Mouse (Mus musculus): ENCODE results near the gene Nup214. TPM values are rescaled to one million over a fixed set of nuclear protein-coding genes. Genes with fewer than 3 reads are reported as not detected.
A peak's percentile ranks its signal among the peaks of the same experiment; 100 is the strongest.

The Nup214 gene
- polyA plus RNA-seq, 1 experiment, result 91.9 TPM

DNA sequence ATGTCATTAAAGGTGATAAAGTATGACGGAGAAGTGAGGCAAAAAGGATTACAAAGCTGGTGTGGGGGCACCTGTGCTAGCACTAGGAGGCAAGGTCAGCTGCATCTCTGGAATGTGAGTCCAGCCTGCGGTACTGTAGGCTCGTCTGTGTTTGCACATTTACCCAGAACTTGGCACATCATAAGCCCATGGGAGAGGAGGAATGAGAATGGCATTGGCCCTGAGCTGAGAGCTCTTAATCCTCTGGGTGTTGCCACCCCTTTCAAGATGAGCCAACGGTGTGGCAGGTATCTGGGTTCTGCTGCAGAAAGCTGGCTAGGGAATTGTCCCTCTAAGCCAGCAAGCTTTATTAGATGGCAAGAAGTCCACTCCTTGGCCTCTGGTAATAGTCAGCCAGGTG lies 45.5 kb downstream of the Nup214 start:
- Histone ChIP-seq H3K9ac (ENCODE audit: low read depth, poor library complexity, severe bottlenecking) (no peak overlapping the region), H3K27me3 (ENCODE audit: control insufficient read depth, insufficient read depth, low read length, poor library complexity, severe bottlenecking) (no peaks in the 10 kb centered on the region), H3K36me3 (ENCODE audit: control insufficient read depth, insufficient read depth, low read length, poor library complexity, severe bottlenecking) (peaks cover 46% of the 10 kb centered on the region), H3K27ac (ENCODE audit: insufficient read depth, low read length) (no peak overlapping the region), H3K9me3 (replicated peaks; ENCODE audit: control insufficient read depth, insufficient read depth, low read length, poor library complexity, severe bottlenecking) (no peaks in the 10 kb centered on the region), H3K4me3 (ENCODE audit: low read depth, low read length) (no peak overlapping the region), H3K4me1 (ENCODE audit: control insufficient read depth, insufficient read depth, low read length) (no peaks in the 10 kb centered on the region)
- TF ChIP-seq POLR2A (IDR thresholded peaks at IDR 0.05; ENCODE audit: insufficient read depth, low read length) (no peak), EP300 (IDR thresholded peaks at IDR 0.05; ENCODE audit: insufficient read depth, low read depth, low read length) (no peak), CTCF (IDR thresholded peaks at IDR 0.05; ENCODE audit: low read depth, low read length) (no peak)

DNA sequence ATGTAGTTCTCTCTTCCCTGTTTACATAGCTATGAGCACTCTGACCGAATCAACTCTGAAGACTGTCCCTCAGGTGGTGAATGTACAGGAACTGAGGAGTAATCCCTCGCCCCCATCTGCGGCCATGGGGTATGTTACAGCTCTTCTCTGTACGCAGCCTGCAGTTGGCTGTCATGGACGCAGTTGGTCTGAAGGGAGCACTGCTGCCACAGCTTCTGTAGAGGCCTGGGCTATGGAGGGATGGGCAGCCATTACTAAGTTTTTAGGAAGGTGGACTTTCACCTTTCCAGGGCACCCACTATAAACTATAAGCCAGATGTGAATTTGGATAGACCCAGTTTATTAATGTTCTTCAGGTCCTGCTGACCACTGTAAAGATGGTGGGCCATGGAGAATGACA lies 46.0 kb downstream of the Nup214 start:
- Histone ChIP-seq H3K27ac (ENCODE audit: insufficient read depth, low read length) (no peak overlapping the region), H3K27me3 (ENCODE audit: control insufficient read depth, insufficient read depth, low read length, poor library complexity, severe bottlenecking) (no peaks in the 10 kb centered on the region), H3K36me3 (ENCODE audit: control insufficient read depth, insufficient read depth, low read length, poor library complexity, severe bottlenecking) (peaks cover 49% of the 10 kb centered on the region), H3K9ac (ENCODE audit: low read depth, poor library complexity, severe bottlenecking) (no peak overlapping the region), H3K4me3 (ENCODE audit: low read depth, low read length) (no peak overlapping the region), H3K9me3 (replicated peaks; ENCODE audit: control insufficient read depth, insufficient read depth, low read length, poor library complexity, severe bottlenecking) (no peaks in the 10 kb centered on the region), H3K4me1 (ENCODE audit: control insufficient read depth, insufficient read depth, low read length) (no peaks in the 10 kb centered on the region)
- no peak for TF ChIP-seq EP300 (IDR thresholded peaks at IDR 0.05; ENCODE audit: insufficient read depth, low read depth, low read length)
- TF ChIP-seq POLR2A (IDR thresholded peaks at IDR 0.05; ENCODE audit: insufficient read depth, low read length), result no peak
- TF ChIP-seq CTCF (IDR thresholded peaks at IDR 0.05; ENCODE audit: low read depth, low read length), result no peak

DNA sequence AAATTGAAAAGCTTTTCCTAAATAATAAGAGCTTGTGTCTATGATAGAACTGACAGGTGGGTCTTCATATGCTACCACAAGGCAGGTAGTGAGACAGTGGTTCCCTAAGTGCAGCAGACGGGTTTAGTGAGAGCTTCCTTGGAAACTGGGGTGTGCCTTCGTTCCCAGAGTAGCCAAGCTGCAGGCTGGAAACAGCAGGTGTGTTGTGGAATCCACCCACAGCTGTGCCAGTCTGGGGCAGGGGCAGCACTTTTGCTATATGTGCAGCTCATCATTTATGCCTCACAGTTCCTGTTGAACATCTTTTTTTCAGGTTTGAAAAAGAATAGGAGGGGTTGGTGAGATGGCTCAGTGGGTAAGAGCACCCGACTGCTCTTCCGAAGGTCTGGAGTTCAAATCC lies 50.1 kb downstream of the Nup214 start:
- H3K4me1 ChIP-seq (ENCODE audit: control insufficient read depth, insufficient read depth, low read length), result no peaks in the 10 kb centered on the region
- H3K9ac ChIP-seq (ENCODE audit: low read depth, poor library complexity, severe bottlenecking), result no peak overlapping the region
- no peak overlapping the region for H3K27ac ChIP-seq (ENCODE audit: insufficient read depth, low read length)
- peaks cover 54% of the 10 kb centered on the region for H3K36me3 ChIP-seq (ENCODE audit: control insufficient read depth, insufficient read depth, low read length, poor library complexity, severe bottlenecking)
- H3K27me3 ChIP-seq (ENCODE audit: control insufficient read depth, insufficient read depth, low read length, poor library complexity, severe bottlenecking), result no peaks in the 10 kb centered on the region
- H3K9me3 ChIP-seq (replicated peaks; ENCODE audit: control insufficient read depth, insufficient read depth, low read length, poor library complexity, severe bottlenecking), result no peaks in the 10 kb centered on the region
- H3K4me3 ChIP-seq (ENCODE audit: low read depth, low read length), result no peak overlapping the region
- no peak for TF ChIP-seq CTCF (IDR thresholded peaks at IDR 0.05; ENCODE audit: low read depth, low read length)

DNA sequence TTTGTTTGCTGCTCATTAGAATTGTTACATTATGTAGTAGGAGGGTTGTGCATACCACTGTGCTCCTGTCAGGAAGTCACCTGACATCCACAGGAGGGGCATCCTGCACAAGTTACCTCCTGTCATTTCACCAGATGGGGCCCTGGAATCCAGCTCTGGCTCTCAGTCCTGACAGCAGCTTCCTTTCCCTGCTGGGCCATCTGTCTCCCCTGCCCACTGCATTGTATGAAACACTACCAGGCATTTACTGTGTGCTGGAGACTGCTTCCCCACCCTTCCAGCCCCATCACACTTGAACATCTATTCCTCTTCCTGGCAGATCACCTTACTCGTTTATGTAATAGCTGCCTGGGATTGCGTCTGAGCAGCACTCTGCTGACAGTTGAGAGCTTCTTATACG lies 55.4 kb downstream of the Nup214 start:
- H3K36me3 ChIP-seq (ENCODE audit: control insufficient read depth, insufficient read depth, low read length, poor library complexity, severe bottlenecking), result peaks cover 51% of the 10 kb centered on the region
- TF ChIP-seq CTCF (IDR thresholded peaks at IDR 0.05; ENCODE audit: low read depth, low read length), result no peak
- 0 out of 2 replicates have a peak, but pooled peaks have one; percentile 26 for TF ChIP-seq EP300 (IDR thresholded peaks at IDR 0.05; ENCODE audit: insufficient read depth, low read depth, low read length)
- no peak for TF ChIP-seq POLR2A (IDR thresholded peaks at IDR 0.05; ENCODE audit: insufficient read depth, low read length)
- no peaks in the 10 kb centered on the region for H3K9me3 ChIP-seq (replicated peaks; ENCODE audit: control insufficient read depth, insufficient read depth, low read length, poor library complexity, severe bottlenecking)

DNA sequence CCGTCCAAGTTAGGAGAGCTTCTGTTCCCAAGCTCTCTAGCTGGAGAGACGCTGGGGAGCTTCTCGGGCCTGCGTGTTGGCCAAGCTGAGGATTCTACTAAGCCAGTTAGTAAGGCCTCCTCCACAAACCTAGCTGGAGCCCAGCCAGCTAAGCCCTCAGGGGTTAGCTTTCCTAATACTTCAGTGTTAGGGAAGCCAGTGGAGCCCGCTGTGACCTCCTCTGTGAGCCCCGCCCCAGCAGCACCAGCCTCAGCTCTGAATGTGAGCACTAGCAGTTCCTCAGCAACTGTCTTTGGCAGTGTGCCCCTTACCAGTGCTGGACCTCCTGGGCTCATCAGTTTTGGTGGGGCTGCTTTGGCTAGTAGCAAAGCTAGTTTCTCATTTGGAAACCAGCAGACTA lies 59.2 kb downstream of the Nup214 start:
- TF ChIP-seq CTCF (IDR thresholded peaks at IDR 0.05; ENCODE audit: low read depth, low read length), result no peak
- no peak for TF ChIP-seq POLR2A (IDR thresholded peaks at IDR 0.05; ENCODE audit: insufficient read depth, low read length)
- no peak for TF ChIP-seq EP300 (IDR thresholded peaks at IDR 0.05; ENCODE audit: insufficient read depth, low read depth, low read length)
- H3K36me3 ChIP-seq (ENCODE audit: control insufficient read depth, insufficient read depth, low read length, poor library complexity, severe bottlenecking), result peaks cover 43% of the 10 kb centered on the region

More for the DNA sequence above, 55.4 kb downstream of the Nup214 start:
- no peak overlapping the region for H3K27ac ChIP-seq (ENCODE audit: insufficient read depth, low read length)
- no peaks in the 10 kb centered on the region for H3K4me1 ChIP-seq (ENCODE audit: control insufficient read depth, insufficient read depth, low read length)
- no peak overlapping the region for H3K9ac ChIP-seq (ENCODE audit: low read depth, poor library complexity, severe bottlenecking)
- no peak overlapping the region for H3K4me3 ChIP-seq (ENCODE audit: low read depth, low read length)
- H3K27me3 ChIP-seq (ENCODE audit: control insufficient read depth, insufficient read depth, low read length, poor library complexity, severe bottlenecking), result no peaks in the 10 kb centered on the region

DNA sequence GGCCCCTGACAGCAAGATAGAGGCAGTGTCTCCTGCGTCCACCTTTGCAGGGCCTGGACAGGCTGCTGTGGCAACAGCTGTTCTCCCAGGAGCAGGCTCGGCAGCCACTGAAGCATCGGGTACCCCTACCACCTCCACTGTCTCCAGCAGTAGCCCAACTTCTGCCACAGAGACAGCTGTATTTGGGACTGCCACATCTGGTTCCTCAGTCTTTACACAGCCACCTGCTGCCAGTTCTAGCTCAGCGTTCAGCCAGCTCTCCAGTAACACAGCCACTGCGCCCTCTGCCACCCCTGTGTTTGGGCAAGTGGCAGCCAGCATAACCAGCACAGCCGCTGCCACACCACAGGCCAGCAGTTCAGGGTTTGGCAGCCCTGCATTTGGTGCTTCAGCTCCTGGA lies 60.0 kb downstream of the Nup214 start:
- no peaks in the 10 kb centered on the region for H3K4me1 ChIP-seq (ENCODE audit: control insufficient read depth, insufficient read depth, low read length)
- no peak overlapping the region for H3K9ac ChIP-seq (ENCODE audit: low read depth, poor library complexity, severe bottlenecking)
- TF ChIP-seq POLR2A (IDR thresholded peaks at IDR 0.05; ENCODE audit: insufficient read depth, low read length) (no peak), CTCF (IDR thresholded peaks at IDR 0.05; ENCODE audit: low read depth, low read length) (no peak), EP300 (IDR thresholded peaks at IDR 0.05; ENCODE audit: insufficient read depth, low read depth, low read length) (no peak)
- H3K27me3 ChIP-seq (ENCODE audit: control insufficient read depth, insufficient read depth, low read length, poor library complexity, severe bottlenecking), result no peaks in the 10 kb centered on the region
- no peaks in the 10 kb centered on the region for H3K9me3 ChIP-seq (replicated peaks; ENCODE audit: control insufficient read depth, insufficient read depth, low read length, poor library complexity, severe bottlenecking)
- H3K36me3 ChIP-seq (ENCODE audit: control insufficient read depth, insufficient read depth, low read length, poor library complexity, severe bottlenecking), result peaks cover 46% of the 10 kb centered on the region
- H3K27ac ChIP-seq (ENCODE audit: insufficient read depth, low read length), result no peak overlapping the region
- H3K4me3 ChIP-seq (ENCODE audit: low read depth, low read length), result no peak overlapping the region

More for the DNA sequence above, 59.2 kb downstream of the Nup214 start:
- no peak overlapping the region for H3K27ac ChIP-seq (ENCODE audit: insufficient read depth, low read length)
- H3K9ac ChIP-seq (ENCODE audit: low read depth, poor library complexity, severe bottlenecking), result no peak overlapping the region
- H3K9me3 ChIP-seq (replicated peaks; ENCODE audit: control insufficient read depth, insufficient read depth, low read length, poor library complexity, severe bottlenecking), result no peaks in the 10 kb centered on the region
- no peaks in the 10 kb centered on the region for H3K4me1 ChIP-seq (ENCODE audit: control insufficient read depth, insufficient read depth, low read length)
- H3K4me3 ChIP-seq (ENCODE audit: low read depth, low read length), result no peak overlapping the region
- no peaks in the 10 kb centered on the region for H3K27me3 ChIP-seq (ENCODE audit: control insufficient read depth, insufficient read depth, low read length, poor library complexity, severe bottlenecking)

Data from ES-Bruce4 (cell line).